ENCODE assay signal across 14 mouse cellular contexts in genomic region chr1:66865633-66866032, GRCm38 (mm10).
"Had no signal": no experiment of that assay in that cellular context is flagged by ENCODE, and none has a peak within 500 bp of the region (broad histone marks: within the 10 kb centered on the region; RNA-seq: fewer than 3 reads in every experiment).

No protein-coding gene starts in this region.

- H3K27ac ChIP-seq: limb, embryonic 15.5 days; liver, embryonic 12.5 days; macrophage; midbrain, embryonic 15.5 days; neural tube, embryonic 12.5 days had no signal

- H3K9ac ChIP-seq: limb, embryonic 15.5 days; liver, embryonic 12.5 days; lung, embryonic 14.5 days; midbrain, embryonic 15.5 days; neural tube, embryonic 12.5 days had no signal

- ATAC-seq: liver, embryonic 12.5 days; midbrain, embryonic 15.5 days had no signal

- H3K36me3 ChIP-seq: limb, embryonic 15.5 days; liver, embryonic 12.5 days; midbrain, embryonic 15.5 days; neural tube, embryonic 12.5 days had no signal

- H3K27me3 ChIP-seq: limb, embryonic 15.5 days; liver, embryonic 12.5 days; midbrain, embryonic 15.5 days; neural tube, embryonic 12.5 days had no signal

- DNase-seq: kidney, postnatal 36 days; layer of hippocampus, adult 9-11 months; layer of hippocampus, postnatal 36 days; lung, embryonic 14.5 days; lung, postnatal 10 days; thymus, adult 18-20 months; thymus, postnatal 14 days had no signal

- H3K4me1 ChIP-seq: neural tube, embryonic 12.5 days had no signal

- H3K4me3 ChIP-seq: limb, embryonic 15.5 days; liver, embryonic 12.5 days; megakaryocyte, embryonic 14.5 days; midbrain, embryonic 15.5 days; neural tube, embryonic 12.5 days had no signal

- H3K4me2 ChIP-seq: limb, embryonic 15.5 days; liver, embryonic 12.5 days; lung, embryonic 14.5 days; midbrain, embryonic 11.5 days; midbrain, embryonic 15.5 days; neural tube, embryonic 12.5 days had no signal

- H3K9me3 ChIP-seq: limb, embryonic 15.5 days; liver, embryonic 12.5 days; midbrain, embryonic 15.5 days; neural tube, embryonic 12.5 days had no signal
